Mouse (Mus musculus) myocyte (in vitro differentiated cells): ENCODE measurements at regions not wholly inside any gene's neighbourhood (a gene's known extent, or its start where the extent isn't known, plus 50 kb on each side); places are given as distances from the start of the nearest gene placed in this dataset.

Experiments used
- H3K27me3 ChIP-seq: one replicate; pipeline ENCODE4 v1.6.1; 2011; ENCODE audit not compliant: control insufficient read depth, insufficient read depth, insufficient read length
- H3K36me3 ChIP-seq: one replicate; pipeline ENCODE4 v1.6.1; 2011; ENCODE audit not compliant: control insufficient read depth, insufficient read depth
- H3K4me2 ChIP-seq: one replicate; pipeline ENCODE4 v1.6.1; 2011; ENCODE audit warnings: low read depth, control low read depth
- H3K4me3 ChIP-seq: one replicate; pipeline ENCODE4 v1.5.1; 2011; ENCODE audit warnings: mild to moderate bottlenecking, control low read depth, moderate library complexity
- H3K79me2 ChIP-seq: one replicate; pipeline ENCODE4 v1.6.1; 2011; ENCODE audit not compliant: control insufficient read depth, insufficient read depth
- H3ac ChIP-seq: one replicate; pipeline ENCODE4 v1.6.1; 2011; ENCODE audit not compliant: control insufficient read depth, insufficient read length
- CEBPB ChIP-seq: IDR thresholded peaks from 2 replicates; pipeline ENCODE4 v1.6.1; 2011; ENCODE audit warnings: mild to moderate bottlenecking, moderate library complexity; ENCODE audit not compliant: poor library complexity, insufficient read depth, severe bottlenecking
- E2F4 ChIP-seq: IDR thresholded peaks from one replicate; pipeline ENCODE4 v1.6.1; 2011; ENCODE audit warnings: mild to moderate bottlenecking, control low read depth, moderate library complexity; ENCODE audit not compliant: insufficient read depth
- MAX ChIP-seq: IDR thresholded peaks from one replicate; pipeline ENCODE4 v1.6.1; 2011; ENCODE audit warnings: low read depth, mild to moderate bottlenecking, control low read depth
- MYOD1 ChIP-seq, 3 experiments: IDR thresholded peaks; one replicate each; pipeline ENCODE4 v1.6.1; 2011; ENCODE audit warnings: control low read depth in 2 of 3, low read depth in 2 of 3, mild to moderate bottlenecking in 2 of 3, moderate library complexity in 1 of 3; ENCODE audit not compliant: insufficient read length in 2 of 3, control insufficient read depth in 1 of 3
- MYOG ChIP-seq, 3 experiments: IDR thresholded peaks; one replicate each; pipeline ENCODE4 v1.6.1; 2011; ENCODE audit warnings: control low read depth in 2 of 3, low read depth in 2 of 3, mild to moderate bottlenecking in 2 of 3; ENCODE audit not compliant: insufficient read length in 2 of 3, control insufficient read depth in 1 of 3, insufficient read depth in 1 of 3
- POLR2A ChIP-seq: IDR thresholded peaks from one replicate; pipeline ENCODE4 v1.6.1; 2011; ENCODE audit warnings: low read depth, mild to moderate bottlenecking, control low read depth, moderate library complexity; ENCODE audit not compliant: insufficient read length
- POLR2AphosphoS2 ChIP-seq: IDR thresholded peaks from one replicate; pipeline ENCODE4 v1.6.1; 2011; ENCODE audit warnings: low read depth, control low read depth; ENCODE audit not compliant: insufficient read length
- REST ChIP-seq: IDR thresholded peaks from one replicate; pipeline ENCODE4 v1.6.1; 2011; ENCODE audit warnings: mild to moderate bottlenecking, control low read depth, moderate library complexity; ENCODE audit not compliant: insufficient read depth, insufficient read length
- SRF ChIP-seq: IDR thresholded peaks from one replicate; pipeline ENCODE4 v1.6.1; 2011; ENCODE audit warnings: low read depth; ENCODE audit not compliant: control insufficient read depth, insufficient read length
- TCF12 ChIP-seq: IDR thresholded peaks from one replicate; pipeline ENCODE4 v1.6.1; 2011; ENCODE audit warnings: mild to moderate bottlenecking, control low read depth; ENCODE audit not compliant: poor library complexity, insufficient read depth, severe bottlenecking
- TCF3 ChIP-seq: IDR thresholded peaks from one replicate; pipeline ENCODE4 v1.6.1; 2011; ENCODE audit warnings: low read depth, control low read depth; ENCODE audit not compliant: insufficient read length
- USF1 ChIP-seq: IDR thresholded peaks from one replicate; pipeline ENCODE4 v1.6.1; 2011; ENCODE audit warnings: low read depth, mild to moderate bottlenecking, control low read depth, moderate library complexity

- no peaks in the 10 kb centered on the region for H3K36me3 ChIP-seq
- H3K27me3 ChIP-seq, result no peaks in the 10 kb centered on the region
- no peak overlapping the region for H3K4me2 ChIP-seq
- no peak overlapping the region for H3ac ChIP-seq
- no peak overlapping the region for H3K4me3 ChIP-seq
- no peak for TF ChIP-seq MYOD1 (IDR thresholded peaks at IDR 0.05; ENCODE audit: control insufficient read depth in 1 of 3, insufficient read length in 2 of 3, low read depth in 2 of 3)
- no peak for TF ChIP-seq REST
- no peaks in the 10 kb centered on the region for H3K79me2 ChIP-seq
Observed at GRCm38 (mm10) chr4:124298667-124299437, 311.8 kb downstream of the 3100002H09Rik start.

GRCm38 (mm10) chr4:124292254-124292653 is 318.3 kb downstream of the 3100002H09Rik start:
- no peak for TF ChIP-seq TCF3
- no peak for TF ChIP-seq POLR2A
- TF ChIP-seq MAX, result no peak
- TF ChIP-seq SRF, result no peak
- TF ChIP-seq TCF12, result no peak
- no peak for TF ChIP-seq REST
- no peak for TF ChIP-seq E2F4
- no peak for TF ChIP-seq MYOD1 (IDR thresholded peaks at IDR 0.05; ENCODE audit: control insufficient read depth in 1 of 3, insufficient read length in 2 of 3, low read depth in 2 of 3)
- no peak for TF ChIP-seq POLR2AphosphoS2
- TF ChIP-seq MYOG (IDR thresholded peaks at IDR 0.05; ENCODE audit: control insufficient read depth in 1 of 3, insufficient read depth in 1 of 3, insufficient read length in 2 of 3, low read depth in 2 of 3), result no peak
- TF ChIP-seq USF1, result no peak
- no peak for TF ChIP-seq CEBPB
- no peak overlapping the region for H3ac ChIP-seq

GRCm38 (mm10) chr4:124291767-124292166 is 318.8 kb downstream of the 3100002H09Rik start:
- no peak for TF ChIP-seq USF1
- TF ChIP-seq REST, result no peak
- TF ChIP-seq MYOD1 (IDR thresholded peaks at IDR 0.05; ENCODE audit: control insufficient read depth in 1 of 3, insufficient read length in 2 of 3, low read depth in 2 of 3), result no peak
- no peak for TF ChIP-seq SRF
- TF ChIP-seq E2F4, result no peak
- TF ChIP-seq TCF12, result no peak
- no peak for TF ChIP-seq TCF3
- TF ChIP-seq MAX, result no peak
- no peak for TF ChIP-seq MYOG (IDR thresholded peaks at IDR 0.05; ENCODE audit: control insufficient read depth in 1 of 3, insufficient read depth in 1 of 3, insufficient read length in 2 of 3, low read depth in 2 of 3)
- no peak for TF ChIP-seq CEBPB
- no peak for TF ChIP-seq POLR2A
- TF ChIP-seq POLR2AphosphoS2, result no peak
- no peaks in the 10 kb centered on the region for H3K36me3 ChIP-seq
- no peak overlapping the region for H3K4me3 ChIP-seq
- no peaks in the 10 kb centered on the region for H3K27me3 ChIP-seq
- no peak overlapping the region for H3ac ChIP-seq
- no peaks in the 10 kb centered on the region for H3K79me2 ChIP-seq
- no peak overlapping the region for H3K4me2 ChIP-seq

More at GRCm38 (mm10) chr4:124292254-124292653, 318.3 kb downstream of the 3100002H09Rik start:
- no peak overlapping the region for H3K4me3 ChIP-seq
- no peaks in the 10 kb centered on the region for H3K79me2 ChIP-seq
- H3K4me2 ChIP-seq, result no peak overlapping the region
- H3K36me3 ChIP-seq, result no peaks in the 10 kb centered on the region
- H3K27me3 ChIP-seq, result no peaks in the 10 kb centered on the region

GRCm38 (mm10) chr4:124287471-124287870 is 323.1 kb downstream of the 3100002H09Rik start:
- H3K36me3 ChIP-seq, result no peaks in the 10 kb centered on the region
- no peaks in the 10 kb centered on the region for H3K27me3 ChIP-seq
- H3K4me2 ChIP-seq, result no peak overlapping the region
- H3K79me2 ChIP-seq, result no peaks in the 10 kb centered on the region
- no peak overlapping the region for H3ac ChIP-seq
- no peak overlapping the region for H3K4me3 ChIP-seq
- TF ChIP-seq POLR2A (no peak), TCF3 (no peak), MAX (no peak), USF1 (no peak), E2F4 (no peak), CEBPB (no peak), SRF (no peak), POLR2AphosphoS2 (no peak), TCF12 (no peak), REST (no peak), MYOG (IDR thresholded peaks at IDR 0.05; ENCODE audit: control insufficient read depth in 1 of 3, insufficient read depth in 1 of 3, insufficient read length in 2 of 3, low read depth in 2 of 3) (no peak), MYOD1 (IDR thresholded peaks at IDR 0.05; ENCODE audit: control insufficient read depth in 1 of 3, insufficient read length in 2 of 3, low read depth in 2 of 3) (no peak)

- Histone ChIP-seq H3K4me3 (no peak overlapping the region), H3K27me3 (peaks cover 13% of the 10 kb centered on the region), H3ac (no peak overlapping the region), H3K79me2 (no peaks in the 10 kb centered on the region), H3K36me3 (no peaks in the 10 kb centered on the region), H3K4me2 (no peak overlapping the region)
- TF ChIP-seq MAX, result no peak
- TF ChIP-seq MYOG (IDR thresholded peaks at IDR 0.05; ENCODE audit: control insufficient read depth in 1 of 3, insufficient read depth in 1 of 3, insufficient read length in 2 of 3, low read depth in 2 of 3), result no peak
- no peak for TF ChIP-seq TCF3
- no peak for TF ChIP-seq MYOD1 (IDR thresholded peaks at IDR 0.05; ENCODE audit: control insufficient read depth in 1 of 3, insufficient read length in 2 of 3, low read depth in 2 of 3)
- TF ChIP-seq POLR2AphosphoS2, result no peak
Observed at GRCm38 (mm10) chr4:124278681-124279080, 331.9 kb downstream of the 3100002H09Rik start.
